Mouse (Mus musculus): Measurements from ENCODE around the gene Nrxn2.

DNA sequence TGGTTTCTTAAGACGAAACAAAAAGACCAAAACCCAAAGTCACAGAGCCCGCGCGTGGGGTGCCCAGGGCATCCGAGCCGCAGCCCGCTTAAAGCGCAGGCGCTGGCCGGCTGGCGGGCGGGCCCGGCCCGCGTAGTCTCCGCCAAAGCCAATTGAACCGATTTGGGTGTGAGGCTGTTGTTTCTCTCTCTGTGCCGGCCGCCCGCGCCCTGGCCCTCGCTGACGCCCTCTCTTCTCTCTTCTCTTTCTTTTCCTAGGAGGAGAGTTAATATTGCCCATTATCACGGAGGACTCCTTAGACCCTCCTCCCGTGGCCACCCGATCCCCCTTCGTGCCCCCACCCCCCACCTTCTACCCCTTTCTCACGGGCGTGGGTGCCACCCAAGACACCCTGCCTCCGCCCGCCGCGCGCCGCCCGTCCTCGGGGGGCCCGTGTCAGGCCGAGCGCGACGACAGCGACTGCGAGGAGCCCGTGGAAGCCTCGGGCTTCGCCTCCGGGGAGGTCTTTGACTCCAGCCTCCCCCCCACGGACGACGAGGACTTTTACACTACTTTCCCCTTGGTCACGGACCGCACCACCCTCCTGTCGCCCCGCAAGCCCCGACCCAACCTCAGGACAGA lies 112.6 kb downstream of the Nrxn2 start:
- TF ChIP-seq CTCF (IDR thresholded peaks at IDR 0.05; ENCODE audit: low read depth, low read length) = no peak
- TF ChIP-seq POLR2A (IDR thresholded peaks at IDR 0.05; ENCODE audit: insufficient read depth, low read length) = no peak

Measured in ES-Bruce4 (cell line).